Mouse (Mus musculus) retina, postnatal 7 days (tissue): Measurements from ENCODE around the gene Mllt1.
"Not testable (repeated sequence)": the region's sequence is repeated elsewhere in the genome, so short reads cannot be mapped to it uniquely, and the experiment has no call there.

ENCODE experiments used
- DNase-seq: peaks from one replicate; pipeline ENCODE4 v3.0.0-alpha.2; 2012; ENCODE audit warnings: low read depth, low spot score

Mllt1 gene

DNA sequence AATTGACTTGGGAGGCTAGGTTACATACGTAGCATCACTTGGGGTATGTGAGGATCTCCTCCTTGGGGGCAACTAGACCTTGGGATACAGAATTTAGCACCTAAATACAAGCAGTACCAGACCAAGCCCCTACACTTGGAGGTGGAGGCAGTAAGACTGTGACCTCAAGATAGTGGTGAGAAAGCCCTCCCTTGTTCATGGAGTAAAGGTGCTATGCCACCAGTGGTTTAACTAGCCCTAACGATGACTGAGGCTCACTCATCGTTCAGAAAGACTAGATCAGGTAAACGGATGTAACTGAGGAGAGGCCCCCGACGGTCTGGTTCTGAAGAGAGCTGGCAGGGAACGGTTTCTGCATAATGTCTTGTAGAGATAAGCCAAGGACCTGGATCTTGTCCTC, 1.5 kb upstream of the Mllt1 start:
- DNase-seq, result no peak

DNA sequence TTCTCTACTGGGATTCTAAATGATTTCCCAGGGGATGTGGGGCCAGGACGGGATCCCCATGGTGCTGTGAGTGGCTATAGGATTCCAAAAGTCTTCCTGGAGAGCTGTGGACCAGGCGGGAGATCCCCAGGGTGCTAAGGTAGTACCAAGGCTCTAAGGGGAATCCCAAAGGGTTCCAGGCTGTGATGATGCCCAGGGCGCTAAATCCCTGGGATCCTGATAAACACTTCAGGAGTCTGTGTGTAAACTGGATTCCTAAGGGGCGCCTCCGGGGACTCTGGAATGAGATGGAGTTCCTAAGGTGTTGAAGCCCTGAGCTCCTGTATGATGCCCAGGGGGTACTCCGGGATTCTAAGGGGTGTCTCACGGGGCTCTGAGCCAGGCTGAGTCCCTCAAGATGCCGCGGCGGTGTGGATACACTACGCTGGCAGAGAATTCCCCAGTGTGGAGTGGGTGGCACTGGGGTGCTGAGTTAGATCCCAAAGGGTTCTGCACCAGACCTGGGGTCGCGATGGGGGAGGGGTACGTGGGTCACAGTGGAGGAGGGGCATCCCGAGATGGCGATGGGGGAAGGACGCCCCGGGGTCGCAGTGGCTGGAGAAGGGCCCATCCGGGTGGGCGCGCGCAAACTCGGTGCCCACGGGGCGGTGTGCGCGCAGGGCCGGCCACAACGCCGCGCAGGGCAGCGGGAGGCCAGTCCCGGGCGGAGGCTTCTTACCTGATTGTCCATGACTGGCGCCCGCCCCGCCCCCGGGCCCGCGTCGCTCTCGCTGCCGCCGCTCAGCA, 477 bp downstream of the Mllt1 start:
- peak; percentile 5 for DNase-seq

DNA sequence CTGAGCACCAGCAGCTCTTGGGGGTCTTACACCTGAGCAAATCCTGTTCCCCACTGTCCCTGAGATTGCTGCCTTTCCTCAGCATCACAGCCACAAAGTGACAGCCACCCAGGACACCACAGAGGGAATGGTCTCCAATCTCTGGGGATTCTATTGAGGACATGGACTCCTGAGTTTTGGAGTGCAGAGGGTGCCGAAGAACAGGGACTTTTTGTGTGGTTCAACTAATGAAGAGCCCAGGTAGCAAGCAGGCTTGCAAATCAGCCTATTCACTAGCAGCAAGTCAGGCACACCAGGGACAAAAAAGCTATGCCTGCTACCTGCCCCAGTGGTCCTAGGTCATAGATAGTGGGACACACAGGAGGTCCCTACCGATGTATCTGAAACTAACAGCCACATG, 1.8 kb downstream of the Mllt1 start:
- DNase-seq, result no peak

DNA sequence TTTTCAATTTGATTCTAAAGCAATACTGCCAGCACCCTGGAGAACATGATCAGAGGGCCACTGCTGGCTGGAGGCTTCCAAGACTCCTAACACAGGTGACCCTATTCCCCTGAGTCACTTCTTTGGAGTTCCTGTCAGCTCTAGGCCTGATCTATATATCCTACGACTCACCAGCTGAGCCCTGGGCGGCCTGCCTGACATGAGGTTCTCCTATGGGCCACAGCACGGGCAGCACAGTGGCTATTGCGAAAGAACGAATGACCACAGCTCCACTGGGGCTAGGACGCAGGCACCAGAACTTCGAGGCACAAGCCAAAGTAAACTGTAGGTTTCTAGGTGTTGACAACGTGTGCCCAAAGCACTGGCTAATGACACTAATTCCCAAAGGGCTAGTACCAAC, 5.2 kb downstream of the Mllt1 start:
- no peak for DNase-seq

DNA sequence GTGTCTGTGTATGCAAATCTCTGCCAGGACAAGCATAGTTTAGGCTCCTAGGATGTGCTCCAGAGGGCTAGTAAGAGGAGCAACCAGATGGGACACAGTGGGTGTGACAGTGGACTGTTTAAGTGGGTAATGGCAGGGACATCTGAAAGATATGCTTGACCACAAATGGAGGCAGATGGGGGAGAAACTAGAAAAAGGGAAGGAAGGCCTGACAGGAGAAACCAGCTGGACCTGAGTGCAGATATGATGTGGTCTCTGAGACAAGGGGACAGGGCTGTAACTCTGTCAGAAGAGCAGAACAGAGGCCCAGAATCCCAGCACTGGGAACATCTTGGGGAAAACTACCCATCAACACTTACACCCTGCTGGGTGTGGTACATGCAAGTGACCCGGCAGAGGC, 5.7 kb downstream of the Mllt1 start:
- no peak for DNase-seq

DNA sequence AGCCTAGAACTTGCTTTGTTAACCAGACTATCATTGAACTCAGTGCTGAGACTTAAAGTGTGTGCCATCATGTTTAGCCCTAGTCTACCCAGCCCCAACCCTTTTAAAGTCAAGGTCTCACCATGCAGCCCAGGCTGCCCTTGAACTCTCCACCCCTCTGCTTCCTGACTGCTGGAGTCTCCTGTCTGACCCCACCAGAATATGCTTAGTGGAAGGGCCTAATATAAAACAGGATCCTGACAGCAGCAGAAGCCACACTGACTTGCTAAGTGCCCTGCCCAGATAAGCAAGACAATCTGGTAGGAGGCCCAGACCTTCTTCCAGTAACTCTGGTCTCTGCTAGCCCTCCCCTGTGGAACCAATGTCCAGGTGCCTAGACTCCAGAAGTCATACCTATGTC, 6.1 kb downstream of the Mllt1 start:
- no peak for DNase-seq

DNA sequence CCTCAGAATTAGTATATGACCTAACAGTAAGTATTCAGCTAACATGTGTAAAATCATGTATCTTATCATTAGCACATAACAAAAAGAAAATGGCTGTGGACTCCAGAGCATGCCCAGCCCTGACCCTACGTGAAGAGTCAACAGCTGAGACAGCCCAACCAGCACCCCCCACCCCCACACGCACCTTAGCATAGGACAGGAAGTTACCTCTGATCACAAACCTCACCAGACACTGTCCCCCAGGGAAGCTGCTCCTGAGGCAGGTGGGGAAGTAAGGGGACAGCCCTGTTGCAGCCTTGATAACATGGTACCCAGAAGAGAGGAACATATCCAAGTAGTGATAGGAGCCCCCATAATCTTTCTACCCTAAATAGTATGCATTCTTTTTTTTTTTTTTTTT, 9.2 kb downstream of the Mllt1 start:
- no peak for DNase-seq

DNA sequence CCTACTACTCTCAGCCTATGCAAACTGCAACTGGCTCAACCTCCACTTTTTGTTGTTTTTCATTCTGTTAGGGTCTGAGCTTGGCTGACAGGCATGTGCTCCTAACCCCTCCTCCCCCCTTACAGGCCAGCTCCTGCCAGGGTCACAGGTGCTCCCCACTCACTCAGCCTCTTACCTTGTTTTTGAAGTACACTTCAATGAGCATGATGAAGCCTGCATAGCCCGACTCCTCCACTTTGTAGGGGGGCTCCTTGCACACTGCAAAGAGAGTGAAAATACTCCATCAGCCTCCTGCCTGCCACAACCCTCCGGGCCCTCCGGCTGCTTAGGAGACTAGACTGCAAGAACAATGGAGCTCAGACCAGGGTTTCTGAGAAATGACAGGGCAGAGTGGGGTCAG, 15.5 kb downstream of the Mllt1 start:
- DNase-seq, result no peak

DNA sequence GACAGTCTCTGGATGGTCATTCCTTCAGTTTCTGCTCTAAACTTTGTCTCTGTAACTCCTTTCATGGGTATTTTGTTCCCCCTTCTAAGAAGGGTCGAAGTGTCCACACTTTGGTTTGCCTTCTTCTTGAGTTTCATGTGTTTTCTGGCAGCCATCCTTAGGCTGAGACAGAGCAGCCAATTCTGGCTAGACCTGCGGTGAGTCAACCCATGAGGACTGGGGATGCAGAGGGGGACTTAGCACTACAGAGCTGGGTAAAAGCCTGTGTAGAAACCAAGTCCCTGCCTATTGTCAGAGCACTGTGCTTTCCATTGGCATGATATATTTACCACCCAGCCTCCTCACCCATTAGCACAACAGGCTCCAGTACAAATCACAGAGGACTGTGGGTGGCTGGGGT, 18.0 kb downstream of the Mllt1 start:
- DNase-seq, result no peak

DNA sequence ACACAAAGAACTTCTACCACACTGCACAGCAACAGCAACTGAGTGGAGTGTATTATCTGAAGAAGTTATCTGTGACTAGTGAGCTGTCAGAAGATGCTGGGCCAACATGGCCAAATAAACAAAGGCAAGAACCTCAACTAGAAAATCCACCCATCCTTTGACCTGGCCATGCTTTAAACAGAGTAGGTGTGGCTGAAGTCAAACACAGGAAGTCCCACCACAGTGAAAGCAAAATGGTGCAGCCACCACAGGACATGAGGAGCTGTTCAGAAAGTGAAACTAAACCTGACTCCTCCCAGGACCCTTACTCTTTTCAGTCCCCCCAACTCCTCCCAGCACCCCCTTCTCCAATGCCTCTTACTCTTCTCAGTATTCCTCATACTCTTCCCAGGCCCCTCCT, 21.8 kb downstream of the Mllt1 start:
- no peak for DNase-seq

DNA sequence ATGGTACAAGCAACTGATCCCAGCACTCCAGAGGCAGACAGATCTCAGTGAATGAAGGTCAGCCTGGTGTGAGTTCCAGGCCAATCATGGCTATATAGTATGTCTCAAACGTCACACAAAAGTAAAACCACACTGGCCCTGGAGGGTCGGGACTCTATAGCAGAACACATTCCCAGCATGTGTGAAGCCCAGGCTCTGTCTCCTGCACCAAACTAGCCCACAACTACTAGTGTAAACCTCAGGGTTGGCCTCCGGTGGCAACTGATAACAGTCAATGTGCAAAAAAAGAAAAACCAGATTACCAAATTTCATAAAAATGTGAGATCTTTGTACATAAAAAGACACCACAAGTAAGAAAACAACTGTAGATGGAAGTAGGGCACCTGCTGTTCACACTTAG, 22.2 kb downstream of the Mllt1 start:
- DNase-seq, result no peak

DNA sequence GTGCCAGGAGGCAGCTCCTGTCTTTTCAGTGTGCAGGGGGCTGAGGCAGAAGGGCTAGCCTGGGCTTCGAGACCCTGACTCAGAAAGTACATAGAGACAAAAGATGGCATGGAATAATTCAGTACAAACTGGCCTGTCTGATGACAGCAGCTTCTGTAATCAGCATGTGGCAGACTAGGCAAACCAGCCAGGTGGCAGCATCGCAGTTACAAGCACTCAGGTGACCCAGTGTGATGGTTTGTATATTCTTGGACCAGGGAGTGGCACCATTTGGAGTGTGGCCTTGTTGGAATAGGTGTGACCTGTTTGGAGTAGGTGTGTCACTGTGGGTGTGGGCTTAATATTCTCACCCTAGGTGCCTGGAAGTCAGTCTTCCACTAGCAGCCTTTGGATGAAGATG, 25.5 kb downstream of the Mllt1 start:
- not testable (repeated sequence) for DNase-seq

DNA sequence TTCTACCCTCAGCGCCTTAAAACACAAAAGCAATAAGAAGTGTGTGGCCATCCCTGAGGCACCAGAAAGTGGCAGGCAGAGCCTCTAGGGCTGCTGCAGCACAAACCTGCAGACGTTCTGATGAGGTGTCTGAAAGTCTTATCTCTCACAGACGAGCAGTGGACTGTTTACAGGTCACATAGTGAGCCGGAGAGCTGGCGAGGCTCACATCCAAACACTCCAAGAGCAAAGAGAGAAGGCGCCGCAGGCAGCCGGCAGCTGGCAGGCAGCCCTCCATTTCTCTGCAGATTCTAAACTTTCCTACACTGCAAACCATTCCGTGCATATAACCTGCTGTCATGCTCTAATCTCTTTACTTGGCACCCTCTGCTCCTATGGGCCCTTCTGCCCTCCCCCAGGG, 27.3 kb downstream of the Mllt1 start:
- DNase-seq, result no peak

DNA sequence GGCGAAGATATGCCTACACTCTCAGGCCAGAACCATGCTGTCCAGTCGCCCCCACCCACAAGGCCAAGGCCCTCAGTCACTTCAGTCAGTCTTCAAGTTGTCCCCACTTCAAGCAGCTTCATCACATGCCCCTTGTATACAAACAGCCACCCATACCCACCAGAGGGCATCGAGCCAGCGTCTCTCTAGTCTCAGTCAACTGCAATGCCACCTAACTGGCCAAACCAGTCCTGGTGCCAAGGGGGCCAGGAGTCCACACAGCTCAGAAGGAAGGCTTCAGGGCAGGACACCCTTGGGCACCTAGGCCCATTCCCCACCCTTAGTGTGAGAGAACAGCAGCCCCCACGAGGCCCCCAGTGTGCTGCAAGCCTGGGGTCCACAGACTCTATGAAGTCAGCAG, 28.1 kb downstream of the Mllt1 start:
- DNase-seq, result no peak

DNA sequence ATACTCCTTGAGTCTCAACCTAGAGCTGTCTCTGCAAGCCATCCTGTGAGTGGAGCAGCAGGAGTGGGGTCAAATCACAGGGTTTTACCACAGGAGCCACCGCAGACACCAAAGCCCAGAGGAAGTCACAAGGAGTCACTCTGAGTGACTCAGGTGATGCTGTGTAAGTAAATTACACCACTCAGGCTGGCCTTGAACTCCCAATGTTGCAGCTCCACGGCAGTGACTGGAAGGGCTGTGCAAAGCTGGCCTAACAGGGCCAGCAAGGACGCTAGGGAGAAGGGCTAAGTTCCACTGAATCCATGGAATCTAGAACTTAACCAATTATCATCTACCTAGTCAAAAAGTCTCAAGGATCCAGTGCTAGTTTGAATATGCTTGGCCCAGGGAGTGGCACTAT, 29.0 kb downstream of the Mllt1 start:
- DNase-seq, result no peak

DNA sequence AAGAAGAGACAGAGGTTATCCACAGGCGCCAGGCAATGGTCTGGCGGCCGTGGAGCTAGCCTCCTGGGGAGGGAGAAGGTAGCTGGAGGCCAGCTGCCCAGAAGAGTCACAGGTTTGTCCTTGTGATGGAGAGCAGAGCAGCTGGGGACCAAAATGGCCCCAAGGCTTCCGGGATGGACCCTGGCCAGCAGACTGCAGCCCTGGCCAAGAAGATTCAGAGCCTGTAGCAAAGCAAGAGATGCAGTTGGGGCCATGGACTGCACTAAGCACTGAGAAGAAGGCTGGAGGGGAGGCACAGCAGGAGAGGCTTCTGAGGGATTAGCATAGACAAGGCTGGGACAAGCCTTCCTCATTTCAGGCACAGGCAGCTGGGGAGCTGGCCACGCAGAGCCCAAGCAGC, 32.5 kb downstream of the Mllt1 start:
- no peak for DNase-seq

DNA sequence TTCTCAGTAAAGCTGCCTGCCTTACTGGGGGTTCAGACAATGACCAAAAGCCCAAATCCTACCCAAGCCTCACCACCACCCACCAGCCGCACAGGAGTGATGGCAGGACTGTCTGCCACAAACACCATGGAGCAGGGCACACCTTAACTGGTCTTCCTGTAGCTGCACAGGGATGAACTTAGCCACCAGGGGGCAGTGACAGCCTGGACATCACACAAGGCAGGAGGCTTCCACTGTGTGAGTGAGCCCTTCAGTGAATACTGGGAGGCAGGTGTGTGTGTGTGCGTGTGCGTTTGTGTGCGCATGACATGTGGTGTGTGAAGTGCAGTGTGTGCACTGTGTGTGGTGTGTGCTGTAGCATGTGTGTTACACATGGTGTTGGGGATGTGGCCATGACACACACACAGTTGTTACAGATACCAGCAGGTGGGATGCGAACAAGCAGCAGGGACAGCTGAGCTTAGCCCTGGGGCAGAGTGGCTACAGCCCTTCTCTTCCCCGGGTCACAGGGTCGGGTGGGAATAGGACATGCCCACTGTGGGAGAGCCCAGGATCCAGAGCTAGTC, 37.5 kb downstream of the Mllt1 start:
- DNase-seq, result peak; percentile 70

DNA sequence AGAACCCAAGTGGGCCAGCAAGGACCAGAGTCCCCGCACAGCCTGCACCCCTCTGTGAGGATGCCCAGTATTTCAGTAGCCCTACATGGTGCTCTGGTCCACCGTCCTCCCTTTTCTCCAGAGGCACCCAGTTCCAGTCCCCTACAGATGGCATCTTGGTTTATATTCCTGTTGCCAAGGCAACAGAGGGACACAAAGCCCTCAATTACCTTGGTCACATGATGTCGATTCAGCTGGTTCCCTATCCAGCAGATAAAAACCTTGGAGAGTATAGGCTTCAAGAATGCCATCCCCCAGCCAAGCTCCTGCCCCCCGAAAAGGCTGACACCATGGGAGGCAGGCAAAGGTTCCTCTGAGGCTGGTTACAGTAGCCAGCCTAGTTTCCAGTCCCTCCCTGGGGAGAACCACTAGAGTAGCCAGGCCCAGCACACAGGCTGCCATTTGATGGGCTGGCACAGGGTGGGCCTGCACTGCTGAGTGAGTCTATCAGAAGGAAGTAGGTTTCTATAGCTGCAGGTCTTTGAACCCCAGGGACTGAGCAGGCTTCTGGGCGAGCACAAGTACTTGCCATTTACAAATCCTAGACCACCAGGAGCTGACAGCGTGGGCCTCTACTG, 38.6 kb downstream of the Mllt1 start:
- no peak for DNase-seq

DNA sequence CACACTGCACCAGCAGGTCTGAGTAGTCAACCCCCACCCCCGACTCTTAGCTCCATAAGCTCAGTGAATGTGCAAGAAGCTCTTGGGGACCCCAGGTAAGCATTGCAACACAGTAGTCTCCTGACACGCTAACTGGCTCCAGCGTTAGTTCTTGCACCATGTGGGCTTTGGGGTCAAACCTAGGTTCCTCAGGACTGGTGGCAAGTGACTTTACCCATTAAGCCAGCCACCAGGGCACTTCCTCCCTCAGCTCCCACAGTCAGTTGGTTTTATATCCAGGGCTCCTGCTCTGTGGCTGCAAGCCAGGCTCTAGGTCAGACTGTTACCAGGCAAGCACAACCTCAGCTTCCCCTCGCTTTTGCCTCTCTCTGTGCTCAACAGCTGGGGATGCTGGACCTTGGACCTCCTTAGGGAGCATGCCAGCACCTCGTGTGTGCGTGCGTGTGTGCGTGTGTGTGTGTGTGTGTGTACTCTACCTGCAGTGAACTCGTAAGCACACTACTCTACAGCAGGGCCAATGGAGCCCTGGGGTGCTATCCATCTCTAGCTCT, 39.8 kb downstream of the Mllt1 start:
- DNase-seq, result no peak

DNA sequence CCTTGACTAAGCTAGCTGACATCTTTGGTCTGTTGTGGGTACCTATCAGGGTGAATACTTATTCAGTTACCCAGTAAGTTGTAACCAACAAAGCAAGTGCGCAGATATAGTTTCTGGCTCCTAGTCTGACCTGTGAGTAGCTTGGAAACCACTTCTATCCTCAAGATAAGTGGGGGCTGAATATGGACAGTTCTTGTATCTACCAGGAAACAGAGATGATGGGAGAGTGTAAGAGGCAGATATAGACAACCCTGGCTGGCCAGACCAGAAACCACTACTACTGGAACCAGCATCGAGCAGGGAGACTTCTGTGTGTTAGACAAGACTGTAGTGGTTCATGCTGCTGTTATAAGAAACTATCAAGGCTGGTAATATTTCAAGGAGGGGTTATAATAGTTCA, 45.2 kb downstream of the Mllt1 start:
- DNase-seq, result no peak

DNA sequence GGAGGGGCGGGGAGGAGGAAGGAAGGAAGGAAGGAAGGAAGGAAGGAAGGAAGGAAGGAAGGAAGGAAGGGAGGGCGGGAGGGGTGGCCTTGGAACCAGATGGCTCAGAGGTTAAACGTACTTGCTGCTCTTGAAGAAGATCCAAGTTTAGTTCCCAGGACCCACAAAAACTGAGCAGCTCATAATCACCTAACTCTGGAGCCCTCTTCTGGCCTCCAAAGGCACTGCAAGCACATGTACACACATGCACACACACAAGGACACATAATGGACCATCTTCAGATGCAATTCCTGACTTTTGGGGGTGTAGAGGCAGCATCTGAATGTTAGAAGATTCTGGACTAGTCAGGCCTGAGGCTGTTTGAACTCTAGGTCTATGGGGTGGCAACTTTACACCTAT, 47.2 kb downstream of the Mllt1 start:
- no peak for DNase-seq

DNA sequence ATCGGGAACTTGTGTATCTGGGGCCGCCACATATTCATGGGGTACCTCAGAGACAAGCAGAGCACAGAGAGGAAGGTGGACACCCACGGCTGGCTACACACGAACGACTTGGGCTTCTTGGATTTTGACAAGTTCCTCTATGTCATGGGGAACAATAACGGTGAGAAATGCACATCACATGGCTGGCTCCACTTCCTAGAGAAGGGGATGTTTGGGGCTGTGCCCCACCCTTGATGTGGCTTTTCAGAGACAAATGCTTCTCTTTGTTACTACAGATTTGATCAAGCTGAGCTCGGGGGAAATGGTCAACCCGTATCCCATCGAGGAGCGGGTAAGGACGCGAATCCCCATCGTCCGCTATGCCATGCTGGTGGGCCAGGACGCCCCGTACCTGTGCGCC, 50.4 kb downstream of the Mllt1 start:
- no peak for DNase-seq

DNA sequence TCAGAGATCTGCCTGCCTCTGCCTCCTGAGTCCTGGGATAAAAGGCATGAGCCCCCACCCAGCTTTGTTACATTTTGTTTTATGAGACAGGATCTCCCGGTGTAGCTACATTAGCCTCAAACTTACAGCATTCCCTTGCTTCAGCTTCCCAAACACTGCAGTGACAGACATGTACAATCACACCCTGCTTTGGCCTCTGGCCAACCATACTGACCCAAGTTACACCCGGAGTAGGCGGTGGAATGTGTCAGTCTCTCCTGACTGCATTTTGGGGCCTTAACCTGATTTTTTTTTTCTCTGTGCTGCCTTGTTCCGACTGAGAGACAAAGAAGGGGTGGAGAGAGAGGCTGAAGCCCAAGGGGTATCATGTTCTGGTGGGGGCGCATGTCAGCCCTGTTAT, 50.9 kb downstream of the Mllt1 start:
- DNase-seq, result no peak
